Mouse (Mus musculus): ENCODE measurements around the gene Fam160b1.

GRCm38 (mm10) chr19:57354715-57355114 lies 5.8 kb upstream of the Fam160b1 start:
- no peak for TF ChIP-seq CTCF (IDR thresholded peaks at IDR 0.05; ENCODE audit: low read depth)
- no peak for TF ChIP-seq EP300 (IDR thresholded peaks at IDR 0.05; ENCODE audit: low read depth)
